Mouse (Mus musculus) WW6 (cell line): ENCODE data around the gene Plac8.

Source experiments
- DNase-seq: peaks from one replicate; pipeline ENCODE4 v3.0.0-alpha.2; 2013; ENCODE audit warnings: low read depth, low spot score

Gene Plac8

GRCm38 (mm10) chr5:100546294-100547080 lies 25.6 kb downstream of the Plac8 start:
- no peak for DNase-seq

GRCm38 (mm10) chr5:100536638-100537037 lies 35.4 kb downstream of the Plac8 start:
- no peak for DNase-seq

- no peak for DNase-seq
Observed at GRCm38 (mm10) chr5:100535826-100536225, 36.2 kb downstream of the Plac8 start.

GRCm38 (mm10) chr5:100526164-100526563 lies 45.9 kb downstream of the Plac8 start:
- no peak for DNase-seq

GRCm38 (mm10) chr5:100525620-100526019 lies 46.4 kb downstream of the Plac8 start:
- DNase-seq: no peak

- no peak for DNase-seq
Observed at GRCm38 (mm10) chr5:100524921-100525320, 47.1 kb downstream of the Plac8 start.

- no peak for DNase-seq
Observed at GRCm38 (mm10) chr5:100523331-100523730, 48.7 kb downstream of the Plac8 start.

GRCm38 (mm10) chr5:100520223-100520622 lies 51.8 kb downstream of the Plac8 start:
- no peak for DNase-seq

- DNase-seq: no peak
Observed at GRCm38 (mm10) chr5:100519027-100519411, 53.0 kb downstream of the Plac8 start.

GRCm38 (mm10) chr5:100518049-100519026 lies 53.7 kb downstream of the Plac8 start, which contains the start of gene Cops4:
TSS of gene Cops4 (plus strand) at chr5:100518309.
- peak; percentile 97 for DNase-seq

GRCm38 (mm10) chr5:100512576-100512975 lies 59.5 kb downstream of the Plac8 start:
- DNase-seq: no peak

- no peak for DNase-seq
Observed at GRCm38 (mm10) chr5:100509247-100509646, 62.8 kb downstream of the Plac8 start.
